Mouse (Mus musculus): ENCODE data around the gene Tsc22d3. TPM values are rescaled to one million over a fixed set of nuclear protein-coding genes. Genes with fewer than 3 reads are reported as not detected.

The Tsc22d3 gene
- polyA plus RNA-seq, 1 experiment = 87.0 TPM

GRCm38 (mm10) chrX:140538649-140539048, 61.8 kb downstream of the Tsc22d3 start:
- Histone ChIP-seq H3K4me2 (ENCODE audit: low read depth) (no peak overlapping the region), H3K79me2 (ENCODE audit: control insufficient read depth, insufficient read depth) (peaks cover 15% of the 10 kb centered on the region), H3K27me3 (ENCODE audit: control insufficient read depth, insufficient read depth, insufficient read length) (no peaks in the 10 kb centered on the region), H3K4me3 (no peak overlapping the region), H3K36me3 (ENCODE audit: control insufficient read depth, insufficient read depth) (peaks cover 3% of the 10 kb centered on the region), H3ac (ENCODE audit: control insufficient read depth, insufficient read length) (no peak overlapping the region)
- TF ChIP-seq POLR2AphosphoS2 (IDR thresholded peaks at IDR 0.05; ENCODE audit: insufficient read length, low read depth) (peak; percentile 10), REST (IDR thresholded peaks at IDR 0.05; ENCODE audit: insufficient read depth, insufficient read length) (no peak)

GRCm38 (mm10) chrX:140537662-140538061, 62.8 kb downstream of the Tsc22d3 start:
- TF ChIP-seq SRF (IDR thresholded peaks at IDR 0.05; ENCODE audit: control insufficient read depth, insufficient read length, low read depth) (no peak), TCF3 (IDR thresholded peaks at IDR 0.05; ENCODE audit: insufficient read length, low read depth) (no peak), USF1 (IDR thresholded peaks at IDR 0.05; ENCODE audit: low read depth) (no peak), POLR2AphosphoS2 (IDR thresholded peaks at IDR 0.05; ENCODE audit: insufficient read length, low read depth) (no peak), REST (IDR thresholded peaks at IDR 0.05; ENCODE audit: insufficient read depth, insufficient read length) (no peak), TCF12 (IDR thresholded peaks at IDR 0.05; ENCODE audit: insufficient read depth, poor library complexity, severe bottlenecking) (no peak), CEBPB (IDR thresholded peaks at IDR 0.05; ENCODE audit: insufficient read depth, poor library complexity, severe bottlenecking) (no peak), MYOG (IDR thresholded peaks at IDR 0.05; ENCODE audit: control insufficient read depth in 1 of 3, insufficient read depth in 1 of 3, insufficient read length in 2 of 3, low read depth in 2 of 3) (no peak), POLR2A (IDR thresholded peaks at IDR 0.05; ENCODE audit: insufficient read length, low read depth) (no peak)
- no peak overlapping the region for H3ac ChIP-seq (ENCODE audit: control insufficient read depth, insufficient read length)
- peaks cover 15% of the 10 kb centered on the region for H3K79me2 ChIP-seq (ENCODE audit: control insufficient read depth, insufficient read depth)
- H3K4me2 ChIP-seq (ENCODE audit: low read depth) = no peak overlapping the region
- peaks cover 3% of the 10 kb centered on the region for H3K36me3 ChIP-seq (ENCODE audit: control insufficient read depth, insufficient read depth)
- H3K4me3 ChIP-seq = no peak overlapping the region
- H3K27me3 ChIP-seq (ENCODE audit: control insufficient read depth, insufficient read depth, insufficient read length) = no peaks in the 10 kb centered on the region

GRCm38 (mm10) chrX:140535487-140535886, 65.0 kb downstream of the Tsc22d3 start:
- Histone ChIP-seq H3K27me3 (ENCODE audit: control insufficient read depth, insufficient read depth, insufficient read length) (no peaks in the 10 kb centered on the region), H3K36me3 (ENCODE audit: control insufficient read depth, insufficient read depth) (no peaks in the 10 kb centered on the region), H3ac (ENCODE audit: control insufficient read depth, insufficient read length) (no peak overlapping the region), H3K4me3 (no peak overlapping the region), H3K79me2 (ENCODE audit: control insufficient read depth, insufficient read depth) (peaks cover under 1% of the 10 kb centered on the region), H3K4me2 (ENCODE audit: low read depth) (no peak overlapping the region)
- no peak for TF ChIP-seq TCF3 (IDR thresholded peaks at IDR 0.05; ENCODE audit: insufficient read length, low read depth)
- no peak for TF ChIP-seq POLR2A (IDR thresholded peaks at IDR 0.05; ENCODE audit: insufficient read length, low read depth)
- no peak for TF ChIP-seq USF1 (IDR thresholded peaks at IDR 0.05; ENCODE audit: low read depth)
- TF ChIP-seq MYOG (IDR thresholded peaks at IDR 0.05; ENCODE audit: control insufficient read depth in 1 of 3, insufficient read depth in 1 of 3, insufficient read length in 2 of 3, low read depth in 2 of 3) = no peak
- TF ChIP-seq MAX (IDR thresholded peaks at IDR 0.05; ENCODE audit: low read depth) = no peak
- TF ChIP-seq SRF (IDR thresholded peaks at IDR 0.05; ENCODE audit: control insufficient read depth, insufficient read length, low read depth) = no peak
- TF ChIP-seq CEBPB (IDR thresholded peaks at IDR 0.05; ENCODE audit: insufficient read depth, poor library complexity, severe bottlenecking) = no peak
- TF ChIP-seq E2F4 (IDR thresholded peaks at IDR 0.05; ENCODE audit: insufficient read depth) = no peak
- no peak for TF ChIP-seq TCF12 (IDR thresholded peaks at IDR 0.05; ENCODE audit: insufficient read depth, poor library complexity, severe bottlenecking)
- no peak for TF ChIP-seq REST (IDR thresholded peaks at IDR 0.05; ENCODE audit: insufficient read depth, insufficient read length)
- no peak for TF ChIP-seq POLR2AphosphoS2 (IDR thresholded peaks at IDR 0.05; ENCODE audit: insufficient read length, low read depth)
- TF ChIP-seq MYOD1 (IDR thresholded peaks at IDR 0.05; ENCODE audit: control insufficient read depth in 1 of 3, insufficient read length in 2 of 3, low read depth in 2 of 3) = no peak

GRCm38 (mm10) chrX:140534306-140534705, 66.2 kb downstream of the Tsc22d3 start:
- no peak for TF ChIP-seq USF1 (IDR thresholded peaks at IDR 0.05; ENCODE audit: low read depth)
- TF ChIP-seq SRF (IDR thresholded peaks at IDR 0.05; ENCODE audit: control insufficient read depth, insufficient read length, low read depth) = no peak
- TF ChIP-seq TCF3 (IDR thresholded peaks at IDR 0.05; ENCODE audit: insufficient read length, low read depth) = no peak
- TF ChIP-seq MYOG (IDR thresholded peaks at IDR 0.05; ENCODE audit: control insufficient read depth in 1 of 3, insufficient read depth in 1 of 3, insufficient read length in 2 of 3, low read depth in 2 of 3) = no peak
- TF ChIP-seq CEBPB (IDR thresholded peaks at IDR 0.05; ENCODE audit: insufficient read depth, poor library complexity, severe bottlenecking) = no peak
- no peak for TF ChIP-seq E2F4 (IDR thresholded peaks at IDR 0.05; ENCODE audit: insufficient read depth)
- TF ChIP-seq POLR2AphosphoS2 (IDR thresholded peaks at IDR 0.05; ENCODE audit: insufficient read length, low read depth) = no peak
- no peak for TF ChIP-seq TCF12 (IDR thresholded peaks at IDR 0.05; ENCODE audit: insufficient read depth, poor library complexity, severe bottlenecking)
- TF ChIP-seq REST (IDR thresholded peaks at IDR 0.05; ENCODE audit: insufficient read depth, insufficient read length) = no peak
- no peak for TF ChIP-seq POLR2A (IDR thresholded peaks at IDR 0.05; ENCODE audit: insufficient read length, low read depth)
- TF ChIP-seq MAX (IDR thresholded peaks at IDR 0.05; ENCODE audit: low read depth) = no peak
- no peak for TF ChIP-seq MYOD1 (IDR thresholded peaks at IDR 0.05; ENCODE audit: control insufficient read depth in 1 of 3, insufficient read length in 2 of 3, low read depth in 2 of 3)
- Histone ChIP-seq H3K4me2 (ENCODE audit: low read depth) (no peak overlapping the region), H3K79me2 (ENCODE audit: control insufficient read depth, insufficient read depth) (no peaks in the 10 kb centered on the region)

GRCm38 (mm10) chrX:140532325-140532724, 68.1 kb downstream of the Tsc22d3 start:
- H3ac ChIP-seq (ENCODE audit: control insufficient read depth, insufficient read length) = no peak overlapping the region
- H3K4me3 ChIP-seq = no peak overlapping the region
- H3K4me2 ChIP-seq (ENCODE audit: low read depth) = no peak overlapping the region
- H3K79me2 ChIP-seq (ENCODE audit: control insufficient read depth, insufficient read depth) = no peaks in the 10 kb centered on the region
- no peak for TF ChIP-seq SRF (IDR thresholded peaks at IDR 0.05; ENCODE audit: control insufficient read depth, insufficient read length, low read depth)
- TF ChIP-seq REST (IDR thresholded peaks at IDR 0.05; ENCODE audit: insufficient read depth, insufficient read length) = no peak
- TF ChIP-seq CEBPB (IDR thresholded peaks at IDR 0.05; ENCODE audit: insufficient read depth, poor library complexity, severe bottlenecking) = no peak
- TF ChIP-seq TCF3 (IDR thresholded peaks at IDR 0.05; ENCODE audit: insufficient read length, low read depth) = no peak
- TF ChIP-seq MYOG (IDR thresholded peaks at IDR 0.05; ENCODE audit: control insufficient read depth in 1 of 3, insufficient read depth in 1 of 3, insufficient read length in 2 of 3, low read depth in 2 of 3) = no peak
- no peak for TF ChIP-seq POLR2A (IDR thresholded peaks at IDR 0.05; ENCODE audit: insufficient read length, low read depth)
- no peaks in the 10 kb centered on the region for H3K36me3 ChIP-seq (ENCODE audit: control insufficient read depth, insufficient read depth)
- H3K27me3 ChIP-seq (ENCODE audit: control insufficient read depth, insufficient read depth, insufficient read length) = no peaks in the 10 kb centered on the region

More at GRCm38 (mm10) chrX:140534306-140534705, 66.2 kb downstream of the Tsc22d3 start:
- no peaks in the 10 kb centered on the region for H3K36me3 ChIP-seq (ENCODE audit: control insufficient read depth, insufficient read depth)
- H3ac ChIP-seq (ENCODE audit: control insufficient read depth, insufficient read length) = no peak overlapping the region
- H3K27me3 ChIP-seq (ENCODE audit: control insufficient read depth, insufficient read depth, insufficient read length) = no peaks in the 10 kb centered on the region
- no peak overlapping the region for H3K4me3 ChIP-seq
